Mouse (Mus musculus) kidney, postnatal 10 days (tissue): ENCODE measurements around the gene Trim43b.
A peak's percentile ranks its signal among the peaks of the same experiment; 100 is the strongest.
"Not testable (repeated sequence)": the region's sequence is repeated elsewhere in the genome, so short reads cannot be mapped to it uniquely, and the experiment has no call there.

Experiments used
- DNase-seq: peaks from one replicate; pipeline ENCODE4 v3.0.0; 2021; ENCODE audit warnings: mixed read lengths

The Trim43b gene

GRCm38 (mm10) chr9:89092735-89093134 is at the start of gene Trim43b:
Gene Trim43b (minus strand): TSS chr9:89092835.
- DNase-seq: not testable (repeated sequence)

GRCm38 (mm10) chr9:89104576-89104975 is 11.9 kb upstream of the Trim43b start:
- not testable (repeated sequence) for DNase-seq

- DNase-seq: not testable (repeated sequence)
Measured at GRCm38 (mm10) chr9:89086746-89087145, 5.9 kb downstream of the Trim43b start.

- not testable (repeated sequence) for DNase-seq
Measured at GRCm38 (mm10) chr9:89079637-89080036, 13.0 kb downstream of the Trim43b start.

- DNase-seq: not testable (repeated sequence)
Measured at GRCm38 (mm10) chr9:89076508-89076907, 16.1 kb downstream of the Trim43b start.

- not testable (repeated sequence) for DNase-seq
Measured at GRCm38 (mm10) chr9:89067143-89067501, 25.5 kb downstream of the Trim43b start.

- peak; percentile 81 for DNase-seq
Measured at GRCm38 (mm10) chr9:89066378-89067142, 26.1 kb downstream of the Trim43b start.
